Mouse (Mus musculus): ENCODE data around the gene Arl2.

DNA sequence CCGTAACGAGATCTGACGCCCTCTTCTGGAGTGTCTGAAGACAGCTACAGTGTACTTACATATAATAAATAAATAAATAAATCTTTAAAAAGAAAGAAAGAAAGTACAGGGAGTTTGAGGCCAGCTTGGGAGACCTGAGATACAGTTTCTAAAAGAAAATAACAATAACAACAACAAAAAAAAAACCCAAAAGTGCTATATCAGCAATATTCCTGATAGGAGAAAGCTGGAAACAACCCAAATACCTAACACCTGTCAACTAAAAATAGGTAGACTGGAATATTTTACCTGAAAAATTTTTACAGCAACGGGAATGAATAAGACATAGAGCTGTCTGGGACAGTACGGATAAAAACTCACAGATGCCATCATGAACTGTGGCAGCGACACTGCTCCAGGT, 37.4 kb upstream of the Arl2 start:
- no peak for TF ChIP-seq TAL1 (IDR thresholded peaks at IDR 0.05; ENCODE audit: low read length)
- no peak for TF ChIP-seq CHD2 (IDR thresholded peaks at IDR 0.05; ENCODE audit: low read length)
- no peak for TF ChIP-seq POLR2A (IDR thresholded peaks at IDR 0.05; ENCODE audit: control insufficient read depth in 1 of 2, insufficient read depth in 1 of 2, low read depth in 1 of 2, low read length in 2 of 2, poor library complexity in 1 of 2)
- no peak for TF ChIP-seq POLR2AphosphoS2 (IDR thresholded peaks at IDR 0.05; ENCODE audit: low read length)
- no peak for TF ChIP-seq CTCF (IDR thresholded peaks at IDR 0.05 in 2 of 3, conservative IDR thresholded peaks at IDR 0.05 in 1 of 3; ENCODE audit: control insufficient read depth in 1 of 3, insufficient read depth in 1 of 3, low read depth in 2 of 3, low read length in 3 of 3, poor library complexity in 1 of 3, severe bottlenecking in 1 of 3)
- no peak for TF ChIP-seq HCFC1 (IDR thresholded peaks at IDR 0.05; ENCODE audit: low read depth, low read length)
- no peak for TF ChIP-seq E2F4 (IDR thresholded peaks at IDR 0.05; ENCODE audit: borderline replicate concordance, low read depth, low read length)
- TF ChIP-seq MAX (IDR thresholded peaks at IDR 0.05; ENCODE audit: low read length) = no peak
